Mouse (Mus musculus) testis, adult 2 months (tissue): ENCODE measurements around the gene Ppm1e. TPM values are rescaled to one million over a fixed set of nuclear protein-coding genes. Genes with fewer than 3 reads are reported as not detected.
A peak's percentile ranks its signal among the peaks of the same experiment; 100 is the strongest.

Experiments used
- H3K27ac ChIP-seq: fragments of 200-500 bp; 2 replicates; pipeline ENCODE4 v1.5.1; 2012; ENCODE audit warnings: low read depth, low read length; ENCODE audit not compliant: control insufficient read depth, insufficient read depth
- H3K27me3 ChIP-seq: fragments of 200-500 bp; 2 replicates; pipeline ENCODE4 v1.6.1; 2012; ENCODE audit warnings: mild to moderate bottlenecking, low read length, moderate library complexity; ENCODE audit not compliant: control insufficient read depth, insufficient read depth
- H3K36me3 ChIP-seq: fragments of 200-500 bp; 2 replicates; pipeline ENCODE4 v1.6.1; 2012; ENCODE audit warnings: mild to moderate bottlenecking, low read length; ENCODE audit not compliant: control insufficient read depth, insufficient read depth
- H3K4me1 ChIP-seq: fragments of 200-500 bp; 2 replicates; pipeline ENCODE4 v1.6.1; 2012; ENCODE audit warnings: low read length; ENCODE audit not compliant: control insufficient read depth, insufficient read depth
- H3K4me3 ChIP-seq: fragments of 200-500 bp; 2 replicates; pipeline ENCODE4 v1.5.1; 2012; ENCODE audit warnings: low read depth, mild to moderate bottlenecking, low read length, moderate library complexity, mixed read lengths; ENCODE audit not compliant: control insufficient read depth
- CTCF ChIP-seq: fragments of 200-500 bp; IDR thresholded peaks from 2 replicates; pipeline ENCODE4 v1.5.1; 2012; ENCODE audit warnings: low read depth, mild to moderate bottlenecking, inconsistent platforms, low read length, moderate library complexity; ENCODE audit not compliant: control insufficient read depth, insufficient read depth, insufficient replicate concordance
- POLR2A ChIP-seq: fragments of 200-500 bp; IDR thresholded peaks from 2 replicates; pipeline ENCODE4 v1.6.1; 2012; ENCODE audit warnings: low read depth, mild to moderate bottlenecking, inconsistent platforms, low read length, moderate library complexity; ENCODE audit not compliant: control insufficient read depth
- polyA plus RNA-seq: library from polyadenylated mRNA; depleted of rRNA; stranded (reverse); fragments of >200 nt; gene quantifications from 2 replicates; pipeline ENCODE4 v1.2.3, GENCODE M21; 2012

The Ppm1e gene
- polyA plus RNA-seq, 1 experiment = 4.1 TPM

- Histone ChIP-seq H3K36me3 (no peaks in the 10 kb centered on the region), H3K27ac (no peak overlapping the region), H3K27me3 (no peaks in the 10 kb centered on the region), H3K4me3 (no peak overlapping the region), H3K4me1 (no peaks in the 10 kb centered on the region)
- TF ChIP-seq CTCF (no peak), POLR2A (no peak)
Measured at GRCm38 (mm10) chr11:87276240-87276985, 82.4 kb downstream of the Ppm1e start.

- Histone ChIP-seq H3K4me3 (no peak overlapping the region), H3K27ac (no peak overlapping the region), H3K36me3 (no peaks in the 10 kb centered on the region), H3K27me3 (no peaks in the 10 kb centered on the region), H3K4me1 (no peaks in the 10 kb centered on the region)
- no peak for TF ChIP-seq CTCF
- TF ChIP-seq POLR2A = no peak
Measured at GRCm38 (mm10) chr11:87275420-87276048, 83.3 kb downstream of the Ppm1e start.

- Histone ChIP-seq H3K27ac (no peak overlapping the region), H3K4me3 (no peak overlapping the region), H3K4me1 (no peaks in the 10 kb centered on the region), H3K27me3 (no peaks in the 10 kb centered on the region), H3K36me3 (no peaks in the 10 kb centered on the region)
- TF ChIP-seq CTCF (no peak), POLR2A (no peak)
Measured at GRCm38 (mm10) chr11:87272725-87273124, 86.1 kb downstream of the Ppm1e start.

- Histone ChIP-seq H3K4me3 (no peak overlapping the region), H3K27ac (no peak overlapping the region), H3K4me1 (no peaks in the 10 kb centered on the region), H3K27me3 (no peaks in the 10 kb centered on the region), H3K36me3 (no peaks in the 10 kb centered on the region)
- TF ChIP-seq CTCF (peak; percentile 33; the same call in 1 of the 2 replicates), POLR2A (no peak)
Measured at GRCm38 (mm10) chr11:87271479-87271878, 87.3 kb downstream of the Ppm1e start.

- no peaks in the 10 kb centered on the region for H3K36me3 ChIP-seq
- H3K4me3 ChIP-seq = no peak overlapping the region
- TF ChIP-seq CTCF (no peak), POLR2A (no peak)
- no peak overlapping the region for H3K27ac ChIP-seq
- H3K27me3 ChIP-seq = no peaks in the 10 kb centered on the region
- no peaks in the 10 kb centered on the region for H3K4me1 ChIP-seq
Measured at GRCm38 (mm10) chr11:87270958-87271357, 87.9 kb downstream of the Ppm1e start.

- Histone ChIP-seq H3K4me1 (no peaks in the 10 kb centered on the region), H3K4me3 (no peak overlapping the region), H3K36me3 (no peaks in the 10 kb centered on the region), H3K27me3 (no peaks in the 10 kb centered on the region), H3K27ac (no peak overlapping the region)
- TF ChIP-seq CTCF = no peak
- TF ChIP-seq POLR2A = no peak
Measured at GRCm38 (mm10) chr11:87270446-87270845, 88.4 kb downstream of the Ppm1e start.

- Histone ChIP-seq H3K36me3 (no peaks in the 10 kb centered on the region), H3K27me3 (no peaks in the 10 kb centered on the region), H3K4me1 (no peaks in the 10 kb centered on the region), H3K4me3 (no peak overlapping the region), H3K27ac (no peak overlapping the region)
- TF ChIP-seq POLR2A (no peak), CTCF (no peak)
Measured at GRCm38 (mm10) chr11:87268803-87269202, 90.0 kb downstream of the Ppm1e start.

- TF ChIP-seq POLR2A = no peak
- no peak for TF ChIP-seq CTCF
- Histone ChIP-seq H3K27me3 (no peaks in the 10 kb centered on the region), H3K4me3 (no peak overlapping the region), H3K27ac (no peak overlapping the region), H3K36me3 (no peaks in the 10 kb centered on the region), H3K4me1 (no peaks in the 10 kb centered on the region)
Measured at GRCm38 (mm10) chr11:87266246-87266645, 92.6 kb downstream of the Ppm1e start.
